Mouse (Mus musculus): Measurements from ENCODE around the gene Gm11559. TPM values are rescaled to one million over a fixed set of nuclear protein-coding genes. Genes with fewer than 3 reads are reported as not detected.
"Not testable (repeated sequence)": the region's sequence is repeated elsewhere in the genome, so short reads cannot be mapped to it uniquely, and the experiment has no call there.

Gene Gm11559
- total RNA-seq (2022), result not detected

- DNase-seq (ENCODE audit: low spot score), result not testable (repeated sequence)
These were observed at the start of gene Gm11559 for GRCm38 (mm10) chr11:99864176-99864575. Gene Gm11559, plus strand, starts transcription at chr11:99864476.

- not testable (repeated sequence) for DNase-seq (ENCODE audit: low spot score)
These were observed 48.7 kb upstream of the Gm11559 start, which contains the start of gene Gm11564 for GRCm38 (mm10) chr11:99815566-99815965. Gene Gm11564, minus strand, starts transcription at chr11:99815666.

GRCm38 (mm10) chr11:99837966-99838365, 26.3 kb upstream of the Gm11559 start, which contains the start of gene 2300003K06Rik:
Gene 2300003K06Rik, minus strand, starts transcription at chr11:99838066.
- no peak for DNase-seq (ENCODE audit: low spot score)

GRCm38 (mm10) chr11:99842185-99842584, 22.1 kb upstream of the Gm11559 start:
- DNase-seq (ENCODE audit: low spot score), result no peak

GRCm38 (mm10) chr11:99846746-99847145, 17.5 kb upstream of the Gm11559 start:
- DNase-seq (ENCODE audit: low spot score), result no peak

- no peak for DNase-seq (ENCODE audit: low spot score)
These were observed 12.8 kb upstream of the Gm11559 start, which contains the start of gene Krtap4-16 for GRCm38 (mm10) chr11:99851508-99851907. Gene Krtap4-16, minus strand, starts transcription at chr11:99851608.

GRCm38 (mm10) chr11:99854121-99854520, 10.2 kb upstream of the Gm11559 start:
- no peak for DNase-seq (ENCODE audit: low spot score)

- no peak for DNase-seq (ENCODE audit: low spot score)
These were observed 6.7 kb upstream of the Gm11559 start, which contains the start of gene Gm11568 for GRCm38 (mm10) chr11:99857617-99858016. Gene Gm11568, plus strand, starts transcription at chr11:99857917.

GRCm38 (mm10) chr11:99858761-99859160, 5.5 kb upstream of the Gm11559 start:
- DNase-seq (ENCODE audit: low spot score), result no peak

- not testable (repeated sequence) for DNase-seq (ENCODE audit: low spot score)
These were observed 8.8 kb downstream of the Gm11559 start, which contains the start of gene Krtap9-1 for GRCm38 (mm10) chr11:99873089-99873488. Gene Krtap9-1, plus strand, starts transcription at chr11:99873389.

GRCm38 (mm10) chr11:99878887-99879286, 14.6 kb downstream of the Gm11559 start, which contains the start of gene Gm11567:
Gene Gm11567, plus strand, starts transcription at chr11:99879187.
- DNase-seq (ENCODE audit: low spot score), result not testable (repeated sequence)

- no peak for DNase-seq (ENCODE audit: low spot score)
These were observed 43.3 kb downstream of the Gm11559 start, which contains the start of gene Krtap31-1 for GRCm38 (mm10) chr11:99907620-99908019. Gene Krtap31-1, plus strand, starts transcription at chr11:99907920.

GRCm38 (mm10) chr11:99914451-99914850, 50.2 kb downstream of the Gm11559 start, which contains the start of gene Gm11565:
Gene Gm11565, plus strand, starts transcription at chr11:99914751.
- no peak for DNase-seq (ENCODE audit: low spot score)

Other genes starting within 250 kb of the Gm11559 start
- gene Krtap2-4, start 249.6 kb upstream of the Gm11559 start, total RNA-seq (2022), result not detected
- not detected for gene Gm11562, start 244.0 kb upstream of the Gm11559 start, total RNA-seq (2022)
- not detected for gene Krtap4-1, start 236.2 kb upstream of the Gm11559 start, total RNA-seq (2022)
- gene Krtap4-2, start 229.4 kb upstream of the Gm11559 start, total RNA-seq (2022), result not detected
- not detected for gene Krtap4-7, start 220.4 kb upstream of the Gm11559 start, total RNA-seq (2022)
- gene Gm11555, start 214.2 kb upstream of the Gm11559 start, total RNA-seq (2022), result not detected
- gene Gm11563, start 205.5 kb upstream of the Gm11559 start, total RNA-seq (2022), result not detected
- gene Krtap4-6, start 198.5 kb upstream of the Gm11559 start, total RNA-seq (2022), result not detected
- not detected for gene Gm14190, start 173.7 kb upstream of the Gm11559 start, total RNA-seq (2022)
- not detected for gene Gm14180, start 130.2 kb upstream of the Gm11559 start, total RNA-seq (2022)
- gene Gm11595, start 91.6 kb upstream of the Gm11559 start, total RNA-seq (2022), result not detected
- gene Krtap4-8, start 83.8 kb upstream of the Gm11559 start, total RNA-seq (2022), result not detected
- gene Krtap4-9, start 79.3 kb upstream of the Gm11559 start, total RNA-seq (2022), result not detected
- not detected for gene Gm11596, start 71.0 kb upstream of the Gm11559 start, total RNA-seq (2022)
- not detected for gene Gm11569, start 65.5 kb upstream of the Gm11559 start, total RNA-seq (2022)
- gene Gm11554, start 60.0 kb upstream of the Gm11559 start, total RNA-seq (2022), result not detected
- gene Krtap4-13, start 54.6 kb upstream of the Gm11559 start, total RNA-seq (2022), result not detected
- gene Gm11564, start 48.8 kb upstream of the Gm11559 start, total RNA-seq (2022), result not detected
- gene 2300003K06Rik, start 26.4 kb upstream of the Gm11559 start, total RNA-seq (2022), result not detected
- not detected for gene Krtap4-16, start 12.9 kb upstream of the Gm11559 start, total RNA-seq (2022)
- not detected for gene Gm11568, start 6.6 kb upstream of the Gm11559 start, total RNA-seq (2022)
- gene Krtap9-1, start 8.9 kb downstream of the Gm11559 start, total RNA-seq (2022), result not detected
- not detected for gene Gm11567, start 14.7 kb downstream of the Gm11559 start, total RNA-seq (2022)
- not detected for gene Krtap31-1, start 43.4 kb downstream of the Gm11559 start, total RNA-seq (2022)
- not detected for gene Gm11565, start 50.3 kb downstream of the Gm11559 start, total RNA-seq (2022)
- gene Krtap31-2, start 71.8 kb downstream of the Gm11559 start, total RNA-seq (2022), result not detected
- not detected for gene Krtap9-5, start 84.0 kb downstream of the Gm11559 start, total RNA-seq (2022)
- gene Krtap29-1, start 114.6 kb downstream of the Gm11559 start, total RNA-seq (2022), result not detected
- gene Krtap16-1, start 122.1 kb downstream of the Gm11559 start, total RNA-seq (2022), result not detected
- gene Krtap17-1, start 129.5 kb downstream of the Gm11559 start, total RNA-seq (2022), result not detected
- not detected for gene Krt33a, start 151.7 kb downstream of the Gm11559 start, total RNA-seq (2022)
- gene Krt33b, start 165.4 kb downstream of the Gm11559 start, total RNA-seq (2022), result not detected
- not detected for gene Krt34, start 177.1 kb downstream of the Gm11559 start, total RNA-seq (2022)
- not detected for gene Krt31, start 186.1 kb downstream of the Gm11559 start, total RNA-seq (2022)
- gene Krt32, start 223.8 kb downstream of the Gm11559 start, total RNA-seq (2022), result not detected
- not detected for gene Krt35, start 231.8 kb downstream of the Gm11559 start, total RNA-seq (2022)
- not detected for gene Krt36, start 241.2 kb downstream of the Gm11559 start, total RNA-seq (2022)